Mouse (Mus musculus) heart, adult 11 months (tissue): Measurements from ENCODE around the gene St8sia4.

ENCODE experiments used
- DNase-seq: peaks from one replicate; pipeline ENCODE4 v3.0.0; 2022

Gene St8sia4

GRCm38 (mm10) chr1:95667435-95668252, at the start of gene St8sia4:
St8sia4 (minus strand) TSS chr1:95667571.
- DNase-seq = peak; percentile 99

GRCm38 (mm10) chr1:95709181-95709580, 41.8 kb upstream of the St8sia4 start:
- DNase-seq = no peak

GRCm38 (mm10) chr1:95699903-95700302, 32.5 kb upstream of the St8sia4 start:
- DNase-seq = no peak

GRCm38 (mm10) chr1:95674052-95674451, 6.7 kb upstream of the St8sia4 start:
- no peak for DNase-seq

DNA sequence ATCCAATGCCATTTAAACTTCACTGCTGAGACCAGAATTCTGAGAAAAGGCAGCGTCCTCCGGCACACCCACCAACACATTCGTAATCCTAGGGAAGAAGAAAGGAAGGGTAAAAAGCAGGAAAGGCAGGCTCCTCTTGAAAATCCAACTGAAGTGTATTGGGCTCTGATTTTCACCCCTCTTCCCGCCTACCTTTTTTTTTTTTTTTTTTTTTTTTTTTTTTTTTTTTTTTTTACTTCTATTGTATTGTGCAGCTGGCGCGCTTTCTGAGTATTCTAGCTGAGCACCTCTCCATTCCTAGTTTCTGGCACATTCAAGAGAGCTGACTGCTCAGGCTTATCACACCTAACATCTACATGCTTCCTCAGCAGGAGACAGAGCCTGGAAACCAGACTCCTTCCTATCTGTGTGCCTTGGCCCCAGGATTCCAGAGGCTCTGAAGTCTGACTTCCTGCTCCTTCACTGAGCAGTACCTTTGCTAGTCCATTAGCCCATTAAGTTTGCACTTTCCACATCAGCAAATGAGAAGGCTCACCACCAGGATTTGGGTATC, 958 bp upstream of the St8sia4 start:
- peak; percentile 97 for DNase-seq

DNA sequence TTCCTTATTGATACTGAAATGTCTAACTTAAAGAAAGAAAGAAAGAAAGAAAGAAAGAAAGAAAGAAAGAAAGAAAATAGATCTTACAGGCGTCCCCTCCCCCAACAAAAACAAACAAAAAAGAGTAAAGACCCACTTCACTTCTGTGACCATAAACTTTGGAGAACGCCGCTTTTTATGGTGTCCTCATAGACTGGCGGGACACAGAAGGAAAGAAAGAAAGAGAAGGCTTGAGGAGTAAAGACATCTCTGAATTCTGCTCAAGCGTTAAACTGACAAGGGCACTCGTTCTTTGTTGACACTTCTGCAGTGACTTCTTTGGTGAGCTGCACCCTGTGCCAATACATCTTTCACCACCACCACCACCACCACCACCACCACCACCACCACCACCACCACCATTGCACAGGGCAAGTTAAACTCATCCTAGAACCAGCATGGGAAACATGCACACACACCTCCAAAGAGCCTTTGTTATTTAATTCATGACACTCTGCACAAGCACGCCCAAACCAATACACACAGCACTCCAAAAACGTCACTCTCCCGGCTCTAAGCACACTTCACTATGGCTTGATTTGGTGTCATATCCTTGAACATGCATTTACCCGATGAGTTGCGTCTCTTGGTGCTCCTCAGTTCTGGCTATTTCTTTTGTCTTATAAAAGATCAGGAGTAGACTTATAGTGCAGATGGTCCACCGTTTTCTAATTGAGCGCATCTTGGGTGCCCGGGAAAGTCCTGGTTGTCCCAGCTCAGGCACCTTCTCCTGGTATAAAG, 640 bp downstream of the St8sia4 start:
- DNase-seq = peak; percentile 80

DNA sequence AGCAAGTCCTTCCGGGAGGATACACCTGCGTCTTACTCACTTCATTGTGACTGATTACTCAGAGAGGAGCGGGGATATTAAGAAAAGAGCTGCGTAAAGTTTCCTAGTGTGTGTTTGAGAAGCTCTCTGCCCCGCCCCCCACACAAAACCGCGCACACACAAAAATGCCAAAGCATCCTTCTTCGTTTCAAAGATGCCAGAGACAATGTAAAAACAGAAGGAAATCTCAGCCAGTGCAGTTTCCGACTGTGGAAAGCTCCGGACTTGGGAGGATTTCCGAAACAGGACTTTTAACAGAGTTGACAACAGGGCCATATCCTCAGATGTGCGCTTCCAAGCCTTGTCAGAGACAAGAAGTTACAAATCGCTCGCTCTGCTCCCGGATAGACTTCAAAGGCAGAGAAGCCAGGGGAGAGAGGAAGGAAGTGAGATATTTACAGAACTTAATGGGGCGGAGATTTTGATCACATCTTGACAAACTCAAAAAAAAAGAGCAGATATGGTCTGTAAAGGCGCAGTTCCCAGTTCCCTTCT, 1.4 kb downstream of the St8sia4 start:
- peak; percentile 97 for DNase-seq

DNA sequence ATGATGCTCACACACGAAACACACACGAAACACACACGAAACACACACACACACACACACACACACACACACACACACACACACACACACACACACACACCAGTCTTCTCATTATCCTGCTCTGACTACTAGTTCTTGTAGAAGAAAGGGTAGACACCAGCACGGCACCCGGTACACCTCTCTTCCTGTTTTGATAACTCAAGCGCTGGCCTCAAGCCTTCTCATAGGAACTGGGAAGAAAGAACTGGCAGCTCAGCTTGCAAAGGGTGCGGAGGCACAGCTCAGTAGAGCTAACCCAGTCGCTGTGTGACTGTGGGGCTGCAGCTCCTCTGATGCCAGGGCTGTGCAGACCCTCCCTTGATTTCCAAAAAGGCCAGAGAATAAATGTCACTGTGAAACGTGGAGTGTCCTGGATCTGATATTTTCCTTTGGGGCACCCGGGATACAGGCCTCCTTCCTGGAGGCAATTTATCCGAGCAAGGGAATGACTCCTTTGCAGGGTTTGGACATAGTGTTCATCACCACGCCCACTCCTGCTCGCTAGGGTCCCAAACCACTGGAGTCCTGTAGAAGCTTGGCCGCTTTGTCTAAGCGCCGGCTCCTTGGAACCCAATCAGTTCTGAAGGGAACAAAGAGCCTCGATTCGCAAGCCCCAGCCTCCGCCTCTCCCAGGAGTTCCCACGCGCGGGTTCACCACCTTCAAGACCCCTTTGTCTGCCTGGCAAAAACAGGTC, 2.2 kb downstream of the St8sia4 start:
- DNase-seq = peak; percentile 91

DNA sequence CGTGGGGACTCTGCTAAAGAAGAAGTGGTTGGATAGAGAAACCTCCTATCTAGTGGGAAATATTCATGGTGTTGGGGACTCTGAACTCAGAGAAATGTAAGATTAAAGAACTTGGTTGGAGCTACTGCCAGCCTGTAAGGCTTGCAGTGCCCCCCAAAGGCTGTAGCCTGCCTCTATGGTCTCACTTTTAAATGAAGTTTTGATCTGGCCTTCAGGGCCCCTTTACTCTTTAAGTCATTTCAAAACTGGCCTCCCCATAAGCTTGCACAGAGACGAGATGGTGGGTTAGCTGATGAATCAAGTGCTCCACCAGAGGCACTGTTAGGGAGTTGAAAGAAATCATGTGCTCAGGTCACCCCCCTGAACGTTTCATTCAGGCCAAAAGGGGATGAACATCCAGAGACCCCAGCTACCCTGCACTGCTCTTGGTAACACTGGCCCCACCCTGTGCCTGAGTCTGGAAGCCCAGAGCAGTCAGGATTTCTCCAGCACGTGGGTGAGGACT, 3.0 kb downstream of the St8sia4 start:
- DNase-seq = peak; percentile 87

- DNase-seq = peak; percentile 86
Measured at GRCm38 (mm10) chr1:95657051-95657668, 10.2 kb downstream of the St8sia4 start.

DNA sequence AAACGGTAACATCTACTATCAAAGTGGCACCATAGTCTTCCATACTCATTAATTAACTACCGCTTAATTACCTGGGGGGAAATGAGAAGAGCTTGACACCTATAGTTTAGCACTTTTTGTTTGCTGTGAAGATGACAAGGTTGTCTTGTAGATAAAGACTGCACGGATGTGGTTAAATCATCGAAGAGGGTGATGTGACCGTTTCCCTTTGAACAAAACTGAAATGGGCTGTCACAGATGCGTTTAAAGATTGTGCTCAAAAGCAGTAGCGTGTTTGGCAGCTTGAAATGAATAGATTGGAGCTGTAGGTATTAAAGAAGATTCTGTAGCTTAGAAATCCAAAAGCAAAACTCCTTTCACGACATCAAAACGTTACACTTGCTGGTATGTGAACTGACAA, 11.8 kb downstream of the St8sia4 start:
- DNase-seq = no peak

DNA sequence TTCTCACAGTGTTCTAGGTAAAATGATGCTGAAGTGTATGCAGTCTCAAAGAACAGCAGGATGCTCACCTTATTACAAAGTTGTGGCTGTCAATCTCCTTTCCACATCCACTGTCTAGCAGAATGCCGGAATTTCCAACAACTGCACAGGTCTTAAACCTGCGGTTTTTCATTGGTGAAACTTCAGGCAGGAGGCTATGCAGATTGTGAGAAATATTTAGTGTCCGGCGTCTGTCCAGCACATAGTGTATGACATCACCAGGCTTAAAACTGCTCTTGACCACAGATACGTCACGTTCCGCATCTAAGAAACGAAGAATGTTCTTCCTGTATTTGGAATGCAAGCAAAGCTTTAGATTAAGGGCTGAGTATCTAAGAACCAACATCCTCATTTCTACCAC, 13.9 kb downstream of the St8sia4 start:
- DNase-seq = peak; percentile 42

DNA sequence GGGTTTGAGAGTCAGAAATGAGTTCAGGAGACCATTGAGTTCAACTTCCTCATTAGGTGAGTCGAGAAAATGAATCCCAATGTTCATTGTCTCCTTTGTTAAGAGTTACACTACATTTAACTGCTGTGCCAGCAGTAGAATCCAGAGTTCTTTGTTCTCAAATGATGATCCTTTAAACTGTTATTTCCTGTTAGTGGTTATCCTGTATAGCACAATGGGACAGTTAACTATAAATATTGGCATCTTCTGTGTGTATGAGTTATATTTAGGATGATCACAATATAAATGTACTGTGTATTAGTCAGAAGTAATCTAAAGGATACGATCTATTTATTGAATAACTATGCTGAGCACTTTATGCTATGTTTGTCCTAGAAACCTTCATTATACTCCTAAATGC, 23.1 kb downstream of the St8sia4 start:
- no peak for DNase-seq

GRCm38 (mm10) chr1:95639001-95639400, 28.4 kb downstream of the St8sia4 start:
- DNase-seq = no peak

- no peak for DNase-seq
Measured at GRCm38 (mm10) chr1:95624376-95624775, 43.0 kb downstream of the St8sia4 start.

DNA sequence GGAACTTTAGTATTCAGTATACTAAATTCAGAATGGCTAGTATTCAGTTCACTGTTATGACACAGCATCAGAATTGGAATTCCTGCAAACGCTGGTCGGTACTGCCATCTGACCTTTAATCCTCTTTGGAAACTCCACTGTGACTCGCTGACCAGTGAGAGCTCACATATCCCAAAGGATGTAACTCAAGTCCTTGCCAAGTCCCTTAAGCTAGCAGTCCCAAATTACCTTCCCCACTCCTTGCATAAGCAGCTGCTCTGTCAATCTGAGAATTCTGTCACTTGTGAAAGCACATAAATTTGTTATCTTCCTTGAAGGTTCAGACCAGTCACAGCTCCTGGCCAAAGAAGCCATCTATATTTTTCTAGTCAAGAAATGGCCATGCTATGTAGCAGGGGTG, 48.7 kb downstream of the St8sia4 start:
- DNase-seq = peak; percentile 96

DNA sequence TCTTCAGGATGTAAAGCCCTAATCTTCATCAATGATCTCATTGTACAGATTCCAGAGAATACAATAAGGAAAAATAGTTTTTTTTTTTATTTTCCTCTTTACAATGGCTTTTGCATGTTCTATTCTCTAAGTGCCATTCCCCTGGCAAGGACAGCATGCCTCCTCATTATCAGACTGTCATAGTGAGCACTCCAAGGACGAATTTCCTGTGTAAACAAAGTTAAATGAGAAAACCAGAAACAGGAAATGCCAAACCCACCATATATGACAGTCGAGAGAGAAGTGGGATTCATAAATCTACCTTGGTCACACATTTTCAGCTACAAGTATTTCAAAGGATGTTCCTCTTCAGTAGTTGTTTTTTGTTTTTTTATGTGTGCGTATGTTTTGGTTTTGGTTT, 49.2 kb downstream of the St8sia4 start:
- DNase-seq = peak; percentile 89

DNA sequence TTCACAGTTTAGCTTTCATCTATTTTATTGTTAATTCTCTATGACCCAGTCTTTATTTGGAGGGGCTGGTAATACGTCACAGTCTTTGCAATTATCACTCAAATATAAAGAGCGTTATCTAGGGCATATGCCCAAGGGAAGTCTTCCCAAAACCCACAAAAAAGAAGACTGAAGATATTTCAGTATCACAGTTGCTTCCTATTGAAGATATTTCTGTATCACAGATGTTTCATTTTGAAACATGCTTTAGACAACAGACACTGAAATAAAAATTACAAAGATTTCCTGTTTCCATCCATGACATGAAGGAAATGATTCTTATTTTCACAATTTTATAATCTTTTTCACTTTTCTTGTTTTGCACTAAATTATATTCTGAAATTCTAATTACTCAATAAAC, 57.4 kb downstream of the St8sia4 start:
- no peak for DNase-seq

- no peak for DNase-seq
Measured at GRCm38 (mm10) chr1:95609045-95609444, 58.3 kb downstream of the St8sia4 start.

DNA sequence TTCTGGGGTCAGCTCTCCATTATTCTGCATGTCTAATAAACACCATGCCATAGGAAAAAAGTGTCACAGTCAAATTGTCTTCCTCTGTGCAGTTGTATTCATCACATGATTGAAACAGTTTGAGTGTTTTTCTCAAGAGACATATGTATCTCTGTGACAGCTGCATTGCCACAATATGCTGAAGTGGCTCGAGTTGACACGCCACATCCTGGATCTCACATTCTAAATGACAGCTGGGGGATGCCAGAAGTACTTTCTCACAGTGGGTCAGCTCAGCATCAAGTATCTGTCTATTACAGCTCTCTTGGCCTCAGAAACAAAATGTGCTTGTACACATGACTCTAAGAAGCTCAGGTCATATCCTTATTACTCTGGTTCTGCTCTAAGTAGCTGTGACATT, 61.9 kb downstream of the St8sia4 start:
- DNase-seq = peak; percentile 89

- no peak for DNase-seq
Measured at GRCm38 (mm10) chr1:95598108-95598507, 69.3 kb downstream of the St8sia4 start.

- no peak for DNase-seq
Measured at GRCm38 (mm10) chr1:95596825-95597224, 70.5 kb downstream of the St8sia4 start.
